Mouse (Mus musculus) thymus, adult 2 months (tissue): ENCODE results near the gene Cdk1. TPM values are rescaled to one million over a fixed set of nuclear protein-coding genes. Genes with fewer than 3 reads are reported as not detected.
A peak's percentile ranks its signal among the peaks of the same experiment; 100 is the strongest.

Source experiments
- DNase-seq: peaks from one replicate; pipeline ENCODE4 v3.0.0; 2021
- H3K27ac ChIP-seq: fragments of 200-500 bp; 2 replicates; pipeline ENCODE4 v1.5.1; 2012; ENCODE audit warnings: low read length, control low read depth; ENCODE audit not compliant: control insufficient read depth, insufficient read depth
- H3K27me3 ChIP-seq: fragments of 200-500 bp; 2 replicates; pipeline ENCODE4 v1.6.1; 2012; ENCODE audit warnings: mild to moderate bottlenecking, low read length, moderate library complexity, mixed read lengths; ENCODE audit not compliant: control insufficient read depth, insufficient read depth
- H3K36me3 ChIP-seq: fragments of 200-500 bp; 2 replicates; pipeline ENCODE4 v1.6.1; 2012; ENCODE audit warnings: mild to moderate bottlenecking, low read length, moderate library complexity; ENCODE audit not compliant: control insufficient read depth, insufficient read depth
- H3K4me1 ChIP-seq: fragments of 200-500 bp; replicated peaks from 2 replicates; pipeline ENCODE4 v1.6.1; 2012; ENCODE audit warnings: low read length; ENCODE audit not compliant: control insufficient read depth, insufficient read depth
- H3K4me3 ChIP-seq: fragments of 200-500 bp; 2 replicates; pipeline ENCODE4 v1.5.1; 2012; ENCODE audit warnings: mild to moderate bottlenecking, low read length, control low read depth, moderate library complexity; ENCODE audit not compliant: control insufficient read depth, insufficient read depth
- CTCF ChIP-seq: fragments of 200-500 bp; IDR thresholded peaks from 2 replicates; pipeline ENCODE4 v1.5.1; 2012; ENCODE audit warnings: mild to moderate bottlenecking, control low read depth, low read length, moderate library complexity, borderline replicate concordance; ENCODE audit not compliant: control insufficient read depth, poor library complexity, insufficient read depth; ENCODE audit errors: extremely low read depth
- POLR2A ChIP-seq: fragments of 200-500 bp; IDR thresholded peaks from 2 replicates; pipeline ENCODE4 v1.6.1; 2012; ENCODE audit warnings: mild to moderate bottlenecking, low read length, control low read depth, moderate library complexity; ENCODE audit not compliant: control insufficient read depth, poor library complexity, insufficient read depth; ENCODE audit errors: extremely low read depth
- WGBS: fragments of 180-500 bp; shearing (Covaris S2); methylation state at CpG from one replicate; pipeline ENCODE4 v1.1.7; 2018; 5-methylcytosine and 5-hydroxymethylcytosine counted together
- polyA plus RNA-seq: library from polyadenylated mRNA; depleted of rRNA; stranded (reverse); fragments of >200 nt; gene quantifications from 2 replicates; pipeline ENCODE4 v1.2.3, GENCODE M21; 2012; rRNA removed

Cdk1 gene
- 131 and 158 TPM in 2 replicates for polyA plus RNA-seq

DNA sequence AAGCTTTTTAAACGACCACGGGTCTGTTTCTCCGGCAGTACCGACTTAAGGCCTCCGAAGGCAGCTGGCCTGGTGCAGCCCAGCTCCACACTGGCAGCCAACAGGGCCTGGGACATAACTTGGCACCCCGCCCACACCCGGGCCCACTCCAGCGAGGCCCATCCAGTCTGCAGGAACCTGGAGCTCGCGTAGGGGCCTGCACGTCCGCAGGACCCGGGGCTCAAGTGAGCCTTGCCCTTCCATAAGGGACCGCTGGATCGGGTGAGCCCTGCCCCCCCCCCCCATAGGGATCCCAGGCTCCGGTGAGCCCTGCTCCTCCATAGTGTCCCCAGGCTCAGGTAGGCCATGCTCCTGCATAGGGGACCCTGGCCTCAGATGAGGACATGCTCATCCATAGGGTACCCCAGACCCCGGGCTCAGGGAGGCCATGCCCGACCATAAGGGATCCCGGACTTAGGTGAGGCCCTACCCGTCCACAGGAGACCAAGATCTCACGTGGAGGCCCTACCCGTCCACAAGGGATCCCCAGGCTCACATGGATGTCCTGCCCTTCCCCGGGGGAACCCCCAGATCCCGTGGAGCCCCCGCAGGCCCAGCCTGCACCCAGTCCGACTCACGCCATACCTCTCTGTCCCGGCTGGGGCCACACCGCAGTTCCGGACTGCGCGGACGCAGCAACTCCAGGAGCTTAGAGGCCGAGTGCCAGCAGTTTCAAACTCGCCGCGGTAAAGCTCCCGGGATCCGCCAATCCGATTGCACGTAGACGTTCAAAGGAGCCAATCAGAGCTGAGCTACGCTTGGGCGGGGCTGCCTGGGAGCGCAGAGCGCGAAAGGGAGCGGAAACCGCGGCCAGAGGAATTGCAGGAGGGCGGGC, at the start of gene Cdk1:
Gene Cdk1, minus strand, starts transcription at position 727 of the 874 bp plus-strand sequence.
- Histone ChIP-seq H3K36me3 (peaks cover 26% of the 10 kb centered on the region), H3K27ac (peak within 1 kb of the TSS; percentile 36; the same call in 1 of the 2 replicates), H3K4me3 (peak within 1 kb of the TSS; percentile 97), H3K4me1 (peaks cover 21% of the 10 kb centered on the region), H3K27me3 (no peaks in the 10 kb centered on the region)
- under 1% methylated on average over 51 of the region's 51 CpGs for WGBS
- peak; percentile 94 for DNase-seq
- peak; percentile 71; the same call in 1 of the 2 replicates for TF ChIP-seq POLR2A
- no peak for TF ChIP-seq CTCF

DNA sequence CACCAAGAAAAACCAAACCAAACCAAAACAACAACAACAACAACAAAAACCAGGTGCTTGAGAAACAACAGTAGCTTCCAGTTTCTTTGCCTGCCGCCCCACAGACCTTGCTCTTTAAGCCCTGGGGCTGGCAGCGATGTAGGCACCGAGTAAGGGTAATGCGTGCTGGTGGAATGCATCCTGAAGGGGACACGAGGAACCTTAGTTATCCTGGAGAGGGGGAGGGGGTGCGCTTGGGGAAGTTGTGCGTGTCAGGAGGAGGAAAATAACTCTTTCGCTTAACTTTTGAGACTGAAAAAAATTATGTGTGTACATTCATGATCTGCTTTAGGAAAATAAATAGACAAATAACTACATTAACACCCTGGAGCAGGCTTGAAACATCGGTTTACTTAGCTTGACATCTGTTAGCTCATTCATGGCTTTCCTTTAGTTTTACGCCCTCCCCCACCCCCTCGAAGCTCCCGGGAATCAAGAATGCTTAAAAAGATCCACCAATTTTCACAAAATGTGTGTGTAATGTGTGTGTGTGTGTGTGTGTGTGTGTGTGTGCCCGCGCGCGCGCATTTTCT, 47.2 kb upstream of the Cdk1 start:
- Histone ChIP-seq H3K4me1 (no peaks in the 10 kb centered on the region), H3K27ac (no peak overlapping the region), H3K4me3 (no peak overlapping the region), H3K27me3 (peaks cover 12% of the 10 kb centered on the region), H3K36me3 (no peaks in the 10 kb centered on the region)
- TF ChIP-seq POLR2A: no peak
- TF ChIP-seq CTCF: no peak
- 9% methylated on average over 17 of the region's 17 CpGs for WGBS
- no peak for DNase-seq

DNA sequence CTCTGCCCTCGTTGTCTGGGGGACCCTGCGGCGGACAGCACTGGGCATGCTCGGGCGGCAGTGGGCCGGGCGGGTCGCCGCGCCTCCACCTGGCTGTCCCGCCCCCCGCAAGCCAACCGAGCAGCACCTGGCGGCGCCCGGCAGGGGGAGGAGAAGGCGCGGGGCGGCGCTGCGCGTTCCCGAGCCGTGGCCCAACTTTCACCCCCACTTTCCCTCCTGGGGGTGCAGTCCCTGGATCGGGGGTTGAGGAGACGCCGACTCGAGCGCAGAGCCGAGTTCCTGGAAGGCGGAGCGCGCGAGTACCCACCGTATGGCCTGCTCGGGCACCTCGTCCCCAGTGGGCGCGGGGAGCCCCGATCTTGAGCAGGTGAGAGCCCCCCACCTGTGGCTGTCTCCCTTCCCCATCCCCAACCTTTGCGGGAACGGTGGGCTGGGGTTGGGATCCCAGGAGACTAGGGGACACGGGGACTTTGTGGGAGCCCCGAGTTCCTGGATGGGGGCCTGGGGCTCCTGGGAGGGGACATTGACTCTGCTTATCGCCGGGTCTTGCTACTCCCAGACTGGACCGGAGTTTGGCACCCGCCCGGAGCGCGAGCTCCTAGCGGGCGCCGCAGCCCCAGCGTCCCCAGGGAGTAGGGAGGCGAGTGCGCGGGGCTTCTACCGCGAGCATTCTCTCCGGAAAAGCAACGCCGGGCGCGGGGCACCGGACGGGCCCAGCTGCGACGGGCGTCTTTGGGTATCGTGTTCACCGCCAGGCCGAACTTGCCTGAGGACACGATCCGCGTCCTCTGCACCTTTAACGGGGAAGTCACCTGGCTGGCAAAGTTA, 46.2 kb upstream of the Cdk1 start, which contains the start of gene Ank3:
Gene Ank3, plus strand, starts transcription at position 11 of the 828 bp plus-strand sequence.
- Histone ChIP-seq H3K27me3 (peaks cover 12% of the 10 kb centered on the region), H3K4me1 (no peaks in the 10 kb centered on the region), H3K4me3 (peak within 1 kb of the TSS; percentile 24), H3K27ac (no peak within 1 kb of the TSS), H3K36me3 (no peaks in the 10 kb centered on the region)
- peak; percentile 4 for DNase-seq
- WGBS: 2% methylated on average over 77 of the region's 77 CpGs
- TF ChIP-seq POLR2A (no peak), CTCF (no peak)

DNA sequence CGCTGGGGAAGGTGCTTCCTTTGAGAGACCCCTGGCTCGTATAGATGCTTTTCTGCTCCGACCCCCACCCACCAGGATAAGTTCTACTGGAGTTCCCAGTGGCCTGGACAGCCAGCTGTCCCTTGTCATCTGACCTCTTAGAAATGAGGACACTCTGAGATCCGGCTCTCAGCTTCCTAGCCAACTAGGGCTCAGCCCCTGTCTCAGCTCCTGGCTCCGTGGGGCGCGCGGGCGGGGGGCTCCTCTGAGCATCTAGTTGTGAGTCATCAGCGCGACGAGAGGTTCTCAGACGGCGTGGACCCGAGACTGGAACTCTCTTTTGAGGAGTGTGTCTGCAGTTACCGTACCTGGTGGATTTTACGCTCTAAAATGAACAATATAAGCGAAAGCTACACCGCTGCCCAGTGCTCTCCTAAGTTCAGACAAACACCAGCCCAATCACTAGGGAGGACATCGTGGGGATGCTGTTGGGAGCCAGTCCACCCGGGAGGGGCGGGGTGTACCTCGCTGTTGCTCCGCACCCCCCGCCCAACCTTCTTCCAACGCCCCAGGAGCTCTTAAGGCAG, 45.5 kb upstream of the Cdk1 start:
- peak overlapping the region; percentile 24; the same call in 1 of the 2 replicates for H3K4me3 ChIP-seq
- H3K36me3 ChIP-seq: no peaks in the 10 kb centered on the region
- no peaks in the 10 kb centered on the region for H3K4me1 ChIP-seq
- WGBS: 4% methylated on average over 26 of the region's 26 CpGs
- no peak overlapping the region for H3K27ac ChIP-seq
- TF ChIP-seq POLR2A (no peak), CTCF (no peak)
- peaks cover 12% of the 10 kb centered on the region for H3K27me3 ChIP-seq
- DNase-seq: no peak

DNA sequence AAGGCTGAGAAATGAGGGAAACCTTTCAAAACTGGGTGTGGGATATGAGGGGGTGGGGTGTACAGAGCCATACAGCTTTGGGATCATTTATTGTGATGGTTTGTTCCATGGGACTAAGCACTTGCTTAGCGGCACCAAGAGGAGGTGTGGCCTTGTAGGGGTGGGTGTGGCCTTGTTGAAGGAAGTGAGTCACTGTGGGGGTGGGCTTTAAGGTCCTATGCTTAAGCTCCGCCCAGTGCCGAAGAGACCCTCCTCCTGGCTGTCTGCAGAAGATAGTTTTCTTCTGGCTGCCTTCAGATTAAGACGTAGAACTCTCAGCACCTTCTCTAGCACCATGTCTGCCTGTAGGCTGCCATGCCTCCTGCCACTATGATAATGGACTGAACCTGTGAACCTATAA, 36.8 kb upstream of the Cdk1 start:
- H3K36me3 ChIP-seq: no peaks in the 10 kb centered on the region
- H3K27me3 ChIP-seq: no peaks in the 10 kb centered on the region
- H3K4me1 ChIP-seq: no peaks in the 10 kb centered on the region
- no peak overlapping the region for H3K4me3 ChIP-seq
- no peak for DNase-seq
- H3K27ac ChIP-seq: no peak overlapping the region
- WGBS: 95% methylated on average over 4 of the region's 4 CpGs
- TF ChIP-seq POLR2A (no peak), CTCF (no peak)

DNA sequence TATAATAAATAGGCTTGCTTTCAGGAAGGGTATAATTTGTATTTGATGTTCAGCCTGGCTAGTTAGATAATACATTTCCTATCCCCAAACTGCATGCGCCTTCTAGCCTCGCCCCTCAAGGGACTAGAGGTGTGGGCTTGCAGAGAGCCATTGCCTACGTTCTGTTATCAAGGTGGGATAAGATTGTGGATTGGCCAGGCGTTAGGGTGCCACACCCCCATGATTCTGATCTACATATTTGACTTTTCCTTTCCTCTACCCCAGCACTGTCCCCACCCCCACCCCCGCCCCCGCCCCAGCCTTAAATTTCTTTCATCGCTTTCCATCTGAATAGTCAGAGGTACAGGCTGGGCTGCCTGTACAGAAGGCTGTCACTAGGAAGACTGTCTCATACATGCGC, 34.0 kb upstream of the Cdk1 start:
- 84% methylated on average over 8 of the region's 8 CpGs for WGBS
- no peak for DNase-seq
- TF ChIP-seq CTCF (no peak), POLR2A (no peak)
- Histone ChIP-seq H3K27ac (no peak overlapping the region), H3K27me3 (no peaks in the 10 kb centered on the region), H3K36me3 (no peaks in the 10 kb centered on the region), H3K4me1 (no peaks in the 10 kb centered on the region), H3K4me3 (no peak overlapping the region)
